Mouse (Mus musculus) urinary bladder, postnatal 10 days (tissue): Measurements from ENCODE around the gene Ankrd31.
"Not testable (repeated sequence)": the region's sequence is repeated elsewhere in the genome, so short reads cannot be mapped to it uniquely, and the experiment has no call there.

Experiments
- DNase-seq: peaks from one replicate; pipeline ENCODE4 v3.0.0; 2022; ENCODE audit warnings: low spot score

Ankrd31 gene

GRCm38 (mm10) chr13:96859161-96859560 lies 111.1 kb downstream of the Ankrd31 start:
- no peak for DNase-seq

GRCm38 (mm10) chr13:96870742-96871141 lies 122.7 kb downstream of the Ankrd31 start:
- no peak for DNase-seq

GRCm38 (mm10) chr13:96874071-96874470 lies 126.0 kb downstream of the Ankrd31 start:
- DNase-seq = no peak

GRCm38 (mm10) chr13:96878220-96879057 lies 130.4 kb downstream of the Ankrd31 start:
- DNase-seq = no peak

GRCm38 (mm10) chr13:96884534-96884933 lies 136.5 kb downstream of the Ankrd31 start:
- no peak for DNase-seq

- DNase-seq = no peak
Observed at GRCm38 (mm10) chr13:96889985-96890384, 141.9 kb downstream of the Ankrd31 start.

GRCm38 (mm10) chr13:96895144-96895543 lies 147.1 kb downstream of the Ankrd31 start:
- no peak for DNase-seq

- no peak for DNase-seq
Observed at GRCm38 (mm10) chr13:96906717-96907116, 158.6 kb downstream of the Ankrd31 start.

GRCm38 (mm10) chr13:96911202-96911601 lies 163.1 kb downstream of the Ankrd31 start:
- DNase-seq = no peak

- DNase-seq = not testable (repeated sequence)
Observed at GRCm38 (mm10) chr13:96923134-96923533, 175.1 kb downstream of the Ankrd31 start.

GRCm38 (mm10) chr13:96923999-96924961 lies 176.2 kb downstream of the Ankrd31 start, which contains the start of gene Gcnt4:
Gene Gcnt4 (plus strand): TSS chr13:96924689.
- no peak for DNase-seq

- DNase-seq = no peak
Observed at GRCm38 (mm10) chr13:96924985-96925745, 177.1 kb downstream of the Ankrd31 start.

GRCm38 (mm10) chr13:96925991-96926725 lies 178.1 kb downstream of the Ankrd31 start:
- no peak for DNase-seq

GRCm38 (mm10) chr13:96927781-96928180 lies 179.7 kb downstream of the Ankrd31 start:
- no peak for DNase-seq

GRCm38 (mm10) chr13:96928432-96929039 lies 180.5 kb downstream of the Ankrd31 start:
- DNase-seq = no peak

- no peak for DNase-seq
Observed at GRCm38 (mm10) chr13:96932745-96933144, 184.7 kb downstream of the Ankrd31 start.

- no peak for DNase-seq
Observed at GRCm38 (mm10) chr13:96933367-96933766, 185.3 kb downstream of the Ankrd31 start.

- DNase-seq = no peak
Observed at GRCm38 (mm10) chr13:96936173-96936777, 188.2 kb downstream of the Ankrd31 start.

GRCm38 (mm10) chr13:96937059-96937558 lies 189.0 kb downstream of the Ankrd31 start:
- DNase-seq = no peak

- no peak for DNase-seq
Observed at GRCm38 (mm10) chr13:96939680-96940079, 191.6 kb downstream of the Ankrd31 start.
